Mouse (Mus musculus) liver, embryonic 13.5 days (tissue): ENCODE data around the gene Defb41. TPM values are rescaled to one million over a fixed set of nuclear protein-coding genes. Genes with fewer than 3 reads are reported as not detected.
"Not testable (repeated sequence)": the region's sequence is repeated elsewhere in the genome, so short reads cannot be mapped to it uniquely, and the experiment has no call there.

Experiments used
- ATAC-seq: fragments of 200-750 bp; cut with Nextera tagmentation; 2 replicates; pipeline ENCODE4 v1.8.0; 2017; ENCODE audit warnings: low read depth, mild to moderate bottlenecking, moderate number of reproducible peaks, moderate library complexity
- DNase-seq: peaks from one replicate; pipeline ENCODE4 v3.0.0; 2022
- H3K27ac ChIP-seq: fragments of 300-500 bp; sonication (generic); 2 replicates; pipeline ENCODE4 v1.5.1; 2015; ENCODE audit warnings: moderate library complexity, mild to moderate bottlenecking, inconsistent platforms
- H3K27me3 ChIP-seq: fragments of 300-500 bp; sonication (generic); 2 replicates; pipeline ENCODE4 v1.6.1; 2015; ENCODE audit warnings: mild to moderate bottlenecking, inconsistent platforms
- H3K36me3 ChIP-seq: fragments of 300-500 bp; sonication (generic); 2 replicates; pipeline ENCODE4 v1.6.1; 2015; ENCODE audit warnings: mild to moderate bottlenecking, inconsistent platforms
- H3K4me1 ChIP-seq: fragments of 300-500 bp; sonication (generic); replicated peaks from 2 replicates; pipeline ENCODE4 v1.6.1; 2015; ENCODE audit warnings: inconsistent platforms
- H3K4me2 ChIP-seq: fragments of 300-500 bp; sonication (generic); 2 replicates; pipeline ENCODE4 v1.6.1; 2015; ENCODE audit warnings: inconsistent platforms, mild to moderate bottlenecking, moderate library complexity
- H3K4me3 ChIP-seq: fragments of 300-500 bp; sonication (generic); replicated peaks from 2 replicates; pipeline ENCODE4 v1.5.1; 2015; ENCODE audit warnings: mild to moderate bottlenecking, inconsistent platforms
- H3K9ac ChIP-seq: fragments of 300-500 bp; sonication (generic); 2 replicates; pipeline ENCODE4 v1.6.1; 2015; ENCODE audit warnings: mild to moderate bottlenecking, inconsistent platforms
- H3K9me3 ChIP-seq: fragments of 300-500 bp; sonication (generic); replicated peaks from 2 replicates; pipeline ENCODE4 v1.6.1; 2016; ENCODE audit warnings: inconsistent platforms
- WGBS: fragments of 180-500 bp; shearing (Covaris S2); methylation state at CpG from one replicate; pipeline ENCODE4 v1.1.7; 2015; ENCODE audit not compliant: insufficient replicate concordance; 5-methylcytosine and 5-hydroxymethylcytosine counted together
- polyA plus RNA-seq: library from polyadenylated mRNA; unstranded; fragments of >200 nt; fragmentation: Nextera tagmentation; extraction: Ambion mirVana; gene quantifications from 2 replicates; pipeline ENCODE4 v1.2.1, GENCODE M21; 2015

Gene Defb41
- polyA plus RNA-seq: not detected in 2 replicates

DNA sequence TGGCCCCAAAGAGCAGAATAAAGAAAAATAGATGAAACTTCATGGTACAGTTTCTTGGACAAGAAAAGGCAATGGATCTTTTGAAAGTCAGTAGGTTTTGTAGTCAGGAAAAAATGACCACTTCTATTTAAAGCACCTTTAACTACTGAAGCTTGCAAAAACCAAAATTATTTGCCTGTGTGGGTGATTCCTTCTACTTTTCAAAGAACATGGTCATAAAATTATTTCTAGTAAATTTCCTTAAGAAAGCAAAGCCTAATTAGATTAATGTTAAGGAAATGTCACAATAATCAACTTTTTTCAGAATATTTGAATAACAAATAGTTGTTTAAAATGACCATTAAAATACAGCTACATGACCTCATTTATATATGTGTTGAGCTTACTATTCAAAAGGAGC, at the start of gene Defb41:
Defb41 (minus strand) TSS at position 101 of the 400 bp plus-strand sequence.
- DNase-seq: no peak
- Histone ChIP-seq H3K9ac (no peak within 1 kb of the TSS), H3K4me1 (no peaks in the 10 kb centered on the region), H3K36me3 (no peaks in the 10 kb centered on the region), H3K9me3 (no peaks in the 10 kb centered on the region), H3K27me3 (no peaks in the 10 kb centered on the region), H3K27ac (no peak within 1 kb of the TSS), H3K4me2 (no peak within 1 kb of the TSS), H3K4me3 (no peak within 1 kb of the TSS)
- no peak for ATAC-seq

DNA sequence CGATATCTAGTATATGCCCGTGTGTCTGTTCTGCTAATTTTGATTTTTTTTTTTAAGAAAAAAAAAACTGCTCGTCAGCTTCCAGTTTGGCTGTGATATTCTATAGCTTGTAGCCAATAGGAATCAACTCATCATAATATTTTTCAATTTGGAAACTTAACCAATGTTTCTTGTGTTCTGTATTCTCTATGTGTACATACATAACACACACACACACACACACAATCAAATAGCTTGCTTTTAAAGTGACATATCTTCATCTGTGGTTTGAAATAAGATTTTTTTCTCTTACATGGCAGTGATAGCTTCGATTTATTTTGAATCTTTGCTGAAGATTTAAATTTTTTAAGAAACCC, 43.5 kb upstream of the Defb41 start:
- ATAC-seq: no peak
- Histone ChIP-seq H3K4me3 (no peak overlapping the region), H3K36me3 (no peaks in the 10 kb centered on the region), H3K9ac (no peak overlapping the region), H3K4me2 (no peak overlapping the region), H3K27ac (no peak overlapping the region), H3K4me1 (no peaks in the 10 kb centered on the region), H3K9me3 (no peaks in the 10 kb centered on the region), H3K27me3 (no peaks in the 10 kb centered on the region)
- WGBS: 70% methylated on average over 4 of the region's 4 CpGs
- no peak for DNase-seq

GRCm38 (mm10) chr1:18307545-18308473, 42.9 kb upstream of the Defb41 start:
- ATAC-seq (no peak), DNase-seq (no peak)
- Histone ChIP-seq H3K36me3 (no peaks in the 10 kb centered on the region), H3K27ac (no peak overlapping the region), H3K4me3 (no peak overlapping the region), H3K27me3 (no peaks in the 10 kb centered on the region), H3K9ac (no peak overlapping the region), H3K9me3 (no peaks in the 10 kb centered on the region), H3K4me2 (no peak overlapping the region), H3K4me1 (no peaks in the 10 kb centered on the region)
- WGBS: 68% methylated on average over 12 of the region's 12 CpGs

DNA sequence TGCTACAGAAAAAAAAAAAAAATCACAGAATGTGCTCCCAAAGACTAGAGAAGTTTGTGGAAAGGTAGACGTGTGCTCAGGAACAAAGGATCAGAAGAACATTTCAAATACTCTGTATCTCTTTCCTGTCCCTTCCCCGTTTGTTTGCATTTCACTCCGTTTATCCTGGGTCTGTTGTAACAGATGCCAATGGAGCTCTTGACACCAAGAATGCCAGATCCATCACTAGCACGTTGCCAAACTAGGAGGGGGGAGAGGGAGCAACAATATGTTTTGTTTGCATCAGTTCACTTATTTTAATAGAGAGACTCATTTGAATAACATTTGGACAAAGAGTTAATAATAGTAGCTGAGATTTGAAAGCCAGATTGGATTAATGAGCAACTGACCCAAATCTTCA, 27.6 kb upstream of the Defb41 start:
- H3K27me3 ChIP-seq: no peaks in the 10 kb centered on the region
- no peak for ATAC-seq

DNA sequence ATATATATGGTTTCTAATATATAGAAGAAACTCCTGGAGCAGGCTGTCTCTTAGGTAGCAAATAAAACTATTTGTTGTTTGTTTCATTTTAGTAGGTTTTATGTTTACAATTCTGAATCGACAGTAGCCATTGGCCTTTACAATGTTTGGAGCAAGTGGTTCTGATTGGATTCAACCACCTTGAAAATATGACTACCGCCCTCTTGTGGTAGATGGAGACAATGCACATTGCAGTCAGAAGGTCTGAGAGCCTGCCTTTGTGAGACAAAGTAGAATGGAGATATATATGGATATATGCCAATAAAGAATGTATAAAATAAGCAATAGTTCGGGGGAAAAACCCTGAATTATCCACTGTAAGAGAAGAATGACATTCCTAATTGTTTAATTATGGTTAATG, 23.9 kb upstream of the Defb41 start:
- DNase-seq (no peak), ATAC-seq (no peak)
- H3K27ac ChIP-seq: no peak overlapping the region
- H3K36me3 ChIP-seq: no peaks in the 10 kb centered on the region
- H3K27me3 ChIP-seq: no peaks in the 10 kb centered on the region
- H3K9ac ChIP-seq: no peak overlapping the region
- no peak overlapping the region for H3K4me3 ChIP-seq
- H3K4me2 ChIP-seq: no peak overlapping the region
- WGBS: 16% methylated on average over 3 of the region's 3 CpGs
- H3K4me1 ChIP-seq: no peaks in the 10 kb centered on the region
- H3K9me3 ChIP-seq: no peaks in the 10 kb centered on the region

More for the DNA sequence above, 27.6 kb upstream of the Defb41 start:
- 37% methylated on average over 4 of the region's 4 CpGs for WGBS
- H3K27ac ChIP-seq: no peak overlapping the region
- no peak overlapping the region for H3K9ac ChIP-seq
- H3K4me2 ChIP-seq: no peak overlapping the region
- no peak overlapping the region for H3K4me3 ChIP-seq
- no peaks in the 10 kb centered on the region for H3K9me3 ChIP-seq
- DNase-seq: no peak
- H3K36me3 ChIP-seq: no peaks in the 10 kb centered on the region
- no peaks in the 10 kb centered on the region for H3K4me1 ChIP-seq

DNA sequence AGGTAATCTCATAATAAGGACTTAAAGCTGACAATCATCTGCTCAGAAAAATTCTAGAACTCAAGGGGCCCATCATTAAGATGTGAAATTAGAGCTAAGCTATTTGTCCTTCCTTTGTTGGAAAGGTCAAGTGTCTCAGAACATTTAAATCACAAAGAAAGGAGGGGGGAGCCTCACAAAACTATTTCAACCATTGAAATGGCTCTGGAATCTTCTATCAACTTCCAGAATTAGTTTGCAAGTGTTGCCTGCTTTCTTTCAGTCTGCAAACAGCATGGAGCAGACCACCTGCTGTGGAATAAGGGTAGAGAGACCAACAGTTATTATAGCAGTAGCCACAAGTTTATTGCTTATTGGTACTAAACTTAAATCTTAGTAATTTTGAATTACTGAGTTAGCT, 22.4 kb upstream of the Defb41 start:
- Histone ChIP-seq H3K4me3 (no peak overlapping the region), H3K36me3 (no peaks in the 10 kb centered on the region), H3K4me2 (no peak overlapping the region), H3K27ac (no peak overlapping the region), H3K9me3 (no peaks in the 10 kb centered on the region), H3K27me3 (no peaks in the 10 kb centered on the region), H3K4me1 (no peaks in the 10 kb centered on the region), H3K9ac (no peak overlapping the region)
- DNase-seq: no peak
- ATAC-seq: no peak

- H3K4me1 ChIP-seq: no peaks in the 10 kb centered on the region
- ATAC-seq (no peak), DNase-seq (no peak)
- H3K36me3 ChIP-seq: no peaks in the 10 kb centered on the region
- WGBS: 53% methylated on average over 4 of the region's 4 CpGs
- H3K9ac ChIP-seq: no peak overlapping the region
- H3K27ac ChIP-seq: no peak overlapping the region
- no peaks in the 10 kb centered on the region for H3K27me3 ChIP-seq
- no peaks in the 10 kb centered on the region for H3K9me3 ChIP-seq
- no peak overlapping the region for H3K4me2 ChIP-seq
- H3K4me3 ChIP-seq: no peak overlapping the region
Measured at GRCm38 (mm10) chr1:18271095-18271494, 6.2 kb upstream of the Defb41 start.

- no peaks in the 10 kb centered on the region for H3K9me3 ChIP-seq
- H3K9ac ChIP-seq: no peak overlapping the region
- no peak overlapping the region for H3K4me2 ChIP-seq
- H3K27ac ChIP-seq: no peak overlapping the region
- no peak overlapping the region for H3K4me3 ChIP-seq
- no peaks in the 10 kb centered on the region for H3K27me3 ChIP-seq
- DNase-seq: no peak
- WGBS: 67% methylated on average over 5 of the region's 5 CpGs
- H3K36me3 ChIP-seq: no peaks in the 10 kb centered on the region
- no peaks in the 10 kb centered on the region for H3K4me1 ChIP-seq
- ATAC-seq: no peak
Measured at GRCm38 (mm10) chr1:18268845-18269244, 3.9 kb upstream of the Defb41 start.

- 60% methylated on average over 9 of the region's 9 CpGs for WGBS
- H3K4me1 ChIP-seq, H3K9me3 ChIP-seq, H3K36me3 ChIP-seq, H3K4me3 ChIP-seq, H3K27ac ChIP-seq, H3K27me3 ChIP-seq, H3K9ac ChIP-seq, ATAC-seq, H3K4me2 ChIP-seq, DNase-seq: not testable (repeated sequence)
Measured at GRCm38 (mm10) chr1:18245801-18246580, 18.9 kb downstream of the Defb41 start.

- no peaks in the 10 kb centered on the region for H3K27me3 ChIP-seq
- DNase-seq (no peak), ATAC-seq (no peak)
- H3K4me3 ChIP-seq: no peak within 1 kb of the TSS
- H3K9ac ChIP-seq: no peak within 1 kb of the TSS
- H3K36me3 ChIP-seq: no peaks in the 10 kb centered on the region
- no peak within 1 kb of the TSS for H3K27ac ChIP-seq
- no peaks in the 10 kb centered on the region for H3K9me3 ChIP-seq
- no peaks in the 10 kb centered on the region for H3K4me1 ChIP-seq
- 38% methylated on average over 1 of the region's 1 CpGs for WGBS
- H3K4me2 ChIP-seq: no peak within 1 kb of the TSS
Measured at GRCm38 (mm10) chr1:18237343-18237742, 27.6 kb downstream of the Defb41 start, which contains the start of gene Defb18. Defb18 (minus strand) TSS chr1:18237443.

DNA sequence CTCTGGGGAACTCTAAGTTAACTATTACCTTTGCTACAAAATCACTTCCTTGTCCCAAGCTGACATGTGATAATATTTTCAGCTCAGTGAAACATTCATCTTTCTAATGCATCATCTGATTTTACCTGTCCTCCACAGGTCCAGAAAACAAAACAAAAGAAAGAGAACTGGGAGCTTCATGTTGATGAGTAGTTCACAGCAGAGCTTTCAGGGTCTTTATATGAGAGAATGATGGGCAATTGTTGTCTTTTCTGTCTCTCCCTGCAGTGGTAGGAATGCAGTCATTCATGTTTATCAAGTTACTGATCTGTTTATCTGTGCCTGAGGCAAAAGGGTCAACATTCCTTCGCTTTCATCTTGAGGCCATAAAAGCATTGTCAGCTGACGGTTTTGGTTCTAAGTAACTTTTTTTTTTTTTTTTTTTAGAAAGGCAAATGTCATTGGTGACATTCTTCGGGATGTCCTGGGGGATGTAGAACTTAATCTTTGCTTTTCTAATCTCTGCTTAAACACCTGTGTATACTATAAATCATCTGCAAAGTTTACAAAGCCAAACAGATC, 41.5 kb downstream of the Defb41 start:
- Histone ChIP-seq H3K4me1 (no peaks in the 10 kb centered on the region), H3K4me3 (no peak overlapping the region), H3K4me2 (no peak overlapping the region), H3K27ac (no peak overlapping the region), H3K36me3 (no peaks in the 10 kb centered on the region), H3K9ac (no peak overlapping the region), H3K9me3 (no peaks in the 10 kb centered on the region), H3K27me3 (no peaks in the 10 kb centered on the region)
- ATAC-seq (no peak), DNase-seq (no peak)
- 19% methylated on average over 3 of the region's 3 CpGs for WGBS
